Mouse (Mus musculus) bone marrow, adult 2 months (tissue): Measurements from ENCODE around the gene Nme7. TPM values are rescaled to one million over a fixed set of nuclear protein-coding genes. Genes with fewer than 3 reads are reported as not detected.

Experiments
- H3K27ac ChIP-seq: fragments of 200-500 bp; 2 replicates; pipeline ENCODE4 v1.5.1; 2012; ENCODE audit warnings: low read depth, mild to moderate bottlenecking, control low read depth, inconsistent platforms, low read length; ENCODE audit not compliant: control insufficient read depth, poor library complexity, insufficient read depth
- H3K4me1 ChIP-seq: fragments of 200-500 bp; 2 replicates; pipeline ENCODE4 v1.6.1; 2011; ENCODE audit warnings: low read length; ENCODE audit not compliant: control insufficient read depth, insufficient read depth
- H3K4me3 ChIP-seq: fragments of 200-500 bp; replicated peaks from 2 replicates; pipeline ENCODE3; 2011; ENCODE audit warnings: mild to moderate bottlenecking, low read depth, low read length, control low read depth; ENCODE audit not compliant: control insufficient read depth
- CTCF ChIP-seq: fragments of 200-500 bp; IDR thresholded peaks from 2 replicates; pipeline ENCODE4 v1.5.1; 2011; ENCODE audit warnings: low read length, control low read depth; ENCODE audit not compliant: control insufficient read depth, insufficient read depth
- POLR2A ChIP-seq: fragments of 200-500 bp; IDR thresholded peaks from 2 replicates; pipeline ENCODE4 v1.6.1; 2011; ENCODE audit warnings: low read depth, mild to moderate bottlenecking, control low read depth, low read length, borderline replicate concordance; ENCODE audit not compliant: control insufficient read depth
- WGBS: fragments of 180-500 bp; shearing (Covaris S2); methylation state at CpG from one replicate; pipeline ENCODE4 v1.1.7; 2018; 5-methylcytosine and 5-hydroxymethylcytosine counted together
- polyA plus RNA-seq: library from polyadenylated mRNA; stranded (reverse); fragments of >200 nt; gene quantifications from 2 replicates; pipeline ENCODE4 v1.2.4, GENCODE M21; 2011; ENCODE audit warnings: low replicate concordance; ENCODE audit not compliant: missing spikeins, insufficient read depth, insufficient read length

Nme7 gene
- polyA plus RNA-seq, 1 experiment: 16.5 TPM

DNA sequence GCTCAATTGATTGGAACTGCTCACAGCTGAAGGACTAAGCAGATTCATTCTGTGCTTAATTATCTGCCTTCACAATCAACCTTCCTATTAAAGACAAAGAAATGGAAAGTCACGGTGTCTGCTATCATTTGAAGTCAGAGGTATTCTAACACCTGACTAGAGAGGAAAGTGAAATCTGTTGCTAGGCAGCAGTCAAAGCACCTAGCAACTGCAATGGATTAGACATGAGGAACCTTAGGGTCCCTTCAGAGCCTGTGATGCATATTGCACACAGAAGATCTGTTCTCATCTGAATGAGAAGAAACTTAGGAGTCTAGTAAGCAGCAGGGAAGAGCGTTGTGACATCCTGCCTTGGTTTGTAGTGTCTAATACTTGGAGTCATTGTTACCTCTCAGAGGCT, 58.1 kb downstream of the Nme7 start:
- Histone ChIP-seq H3K27ac (no peak overlapping the region), H3K4me3 (no peak overlapping the region), H3K4me1 (no peaks in the 10 kb centered on the region)
- 91% methylated on average over 2 of the region's 2 CpGs for WGBS
- no peak for TF ChIP-seq CTCF
- TF ChIP-seq POLR2A: no peak

GRCm38 (mm10) chr1:164366156-164367128, 62.5 kb downstream of the Nme7 start:
- H3K4me3 ChIP-seq: no peak overlapping the region
- H3K4me1 ChIP-seq: no peaks in the 10 kb centered on the region
- TF ChIP-seq CTCF (peak; percentile 81), POLR2A (no peak)
- 72% methylated on average over 12 of the region's 12 CpGs for WGBS
- H3K27ac ChIP-seq: no peak overlapping the region

GRCm38 (mm10) chr1:164368152-164368551, 64.2 kb downstream of the Nme7 start:
- WGBS: 79% methylated on average over 4 of the region's 4 CpGs
- no peak overlapping the region for H3K4me3 ChIP-seq
- TF ChIP-seq CTCF (no peak), POLR2A (no peak)
- no peak overlapping the region for H3K27ac ChIP-seq
- H3K4me1 ChIP-seq: no peaks in the 10 kb centered on the region

- no peak overlapping the region for H3K4me3 ChIP-seq
- 68% methylated on average over 2 of the region's 2 CpGs for WGBS
- no peak overlapping the region for H3K27ac ChIP-seq
- TF ChIP-seq CTCF (no peak), POLR2A (no peak)
- H3K4me1 ChIP-seq: no peaks in the 10 kb centered on the region
Measured at GRCm38 (mm10) chr1:164369781-164370180, 65.9 kb downstream of the Nme7 start.

DNA sequence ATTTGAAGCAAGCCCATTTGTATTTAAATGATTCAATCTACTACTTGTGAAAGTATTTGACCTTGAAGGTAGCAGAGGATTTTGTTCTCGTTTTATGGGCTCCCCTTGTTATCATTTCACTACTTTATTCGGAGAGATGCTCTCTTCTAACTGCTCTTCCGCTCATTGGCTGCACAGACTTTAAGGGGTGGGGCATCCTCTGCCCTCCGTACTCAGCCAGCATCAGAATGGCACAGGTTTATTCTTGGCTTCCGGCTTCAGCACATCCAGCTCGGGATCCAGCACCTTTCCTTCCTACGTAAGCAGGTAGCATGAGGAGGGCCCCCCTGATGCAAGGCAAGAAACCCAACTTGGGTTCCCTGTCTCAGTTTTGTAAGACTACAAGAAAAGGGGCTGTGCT, 69.1 kb downstream of the Nme7 start:
- TF ChIP-seq CTCF (no peak), POLR2A (no peak)
- no peak overlapping the region for H3K27ac ChIP-seq
- no peaks in the 10 kb centered on the region for H3K4me1 ChIP-seq
- 85% methylated on average over 7 of the region's 7 CpGs for WGBS
- no peak overlapping the region for H3K4me3 ChIP-seq

GRCm38 (mm10) chr1:164374020-164374419, 70.1 kb downstream of the Nme7 start:
- 86% methylated on average over 7 of the region's 7 CpGs for WGBS
- Histone ChIP-seq H3K4me3 (no peak overlapping the region), H3K4me1 (no peaks in the 10 kb centered on the region), H3K27ac (no peak overlapping the region)
- TF ChIP-seq CTCF (no peak), POLR2A (no peak)

- Histone ChIP-seq H3K4me3 (no peak overlapping the region), H3K4me1 (no peaks in the 10 kb centered on the region), H3K27ac (no peak overlapping the region)
- TF ChIP-seq POLR2A: no peak
- no peak for TF ChIP-seq CTCF
- WGBS: 91% methylated on average over 9 of the region's 9 CpGs
Measured at GRCm38 (mm10) chr1:164375626-164376025, 71.7 kb downstream of the Nme7 start.

- no peak for TF ChIP-seq CTCF
- Histone ChIP-seq H3K4me3 (no peak overlapping the region), H3K27ac (no peak overlapping the region), H3K4me1 (no peaks in the 10 kb centered on the region)
- WGBS: 83% methylated on average over 9 of the region's 9 CpGs
Measured at GRCm38 (mm10) chr1:164376761-164377487, 73.0 kb downstream of the Nme7 start.
